Mouse (Mus musculus): ENCODE data around the gene Mrpl55.

DNA sequence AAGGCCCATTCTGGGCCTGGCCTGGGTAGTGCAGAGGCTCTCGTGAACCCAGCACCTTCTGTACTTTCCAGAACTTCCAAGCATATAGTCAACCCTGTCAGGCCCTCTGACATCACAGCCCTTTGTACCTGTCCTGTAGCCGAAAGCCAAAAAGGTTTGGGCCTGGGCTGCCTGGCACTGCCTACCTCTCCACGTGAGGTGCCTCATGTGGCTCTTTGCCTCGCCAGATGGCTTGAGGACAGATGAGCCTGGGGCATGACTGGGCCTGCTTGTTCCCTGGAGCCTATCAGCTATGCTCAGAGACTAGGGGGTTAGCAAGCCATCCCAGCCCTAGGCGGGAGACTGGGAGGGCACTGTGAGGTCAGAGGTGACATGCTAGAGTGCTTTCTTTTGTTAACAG lies 16.8 kb upstream of the Mrpl55 start:
- TF ChIP-seq POLR2A (IDR thresholded peaks at IDR 0.05; ENCODE audit: control insufficient read depth in 1 of 2, insufficient read depth in 1 of 2, low read depth in 1 of 2, low read length in 2 of 2, poor library complexity in 1 of 2) (no peak), MAFK (IDR thresholded peaks at IDR 0.05; ENCODE audit: borderline replicate concordance, low read depth, low read length) (no peak), CTCF (IDR thresholded peaks at IDR 0.05 in 2 of 3, conservative IDR thresholded peaks at IDR 0.05 in 1 of 3; ENCODE audit: control insufficient read depth in 1 of 3, insufficient read depth in 1 of 3, low read depth in 2 of 3, low read length in 3 of 3, poor library complexity in 1 of 3, severe bottlenecking in 1 of 3) (no peak), RCOR1 (IDR thresholded peaks at IDR 0.05; ENCODE audit: low read depth, low read length) (no peak), MAZ (IDR thresholded peaks at IDR 0.05; ENCODE audit: low read depth, low read length) (no peak), USF1 (IDR thresholded peaks at IDR 0.05; ENCODE audit: low read depth, low read length) (no peak), EP300 (IDR thresholded peaks at IDR 0.05; ENCODE audit: low read depth in 1 of 2, low read length in 2 of 2) (no peak), ZMIZ1 (IDR thresholded peaks at IDR 0.05; ENCODE audit: low read depth, low read length) (no peak), JUND (IDR thresholded peaks at IDR 0.05; ENCODE audit: low read depth, low read length) (no peak)
